Mouse (Mus musculus): Measurements from ENCODE around the gene Rhou.

GRCm38 (mm10) chr8:123672648-123673047 lies 18.9 kb downstream of the Rhou start:
- TF ChIP-seq CTCF (IDR thresholded peaks at IDR 0.05; ENCODE audit: low read depth) (no peak), EP300 (optimal IDR thresholded peaks at IDR 0.05) (no peak)

Data from stomach, postnatal 0 days (tissue).